Mouse (Mus musculus) layer of hippocampus, adult 8-10 months (tissue): ENCODE data around the gene Jsrp1. TPM values are rescaled to one million over a fixed set of nuclear protein-coding genes. Genes with fewer than 3 reads are reported as not detected.

ENCODE experiments used
- DNase-seq, 2 experiments: peaks; one replicate each; pipeline ENCODE4 v3.0.0; 2022; ENCODE audit warnings: low spot score in 2 of 2
- microRNA-seq, 2 experiments: library from miRNA; unstranded; fragments of <30 nt; microRNA quantifications; one replicate each; pipeline ENCODE4 v1.2.0; 2022
- total RNA-seq, 4 experiments: library from RNA; stranded (reverse); gene quantifications; 2 replicates each; pipeline ENCODE4 v1.2.4; 2022

Gene Jsrp1
- total RNA-seq, 4 experiments from 2014 or later = 0.91 to 4.7 (median 2.7) TPM

DNA sequence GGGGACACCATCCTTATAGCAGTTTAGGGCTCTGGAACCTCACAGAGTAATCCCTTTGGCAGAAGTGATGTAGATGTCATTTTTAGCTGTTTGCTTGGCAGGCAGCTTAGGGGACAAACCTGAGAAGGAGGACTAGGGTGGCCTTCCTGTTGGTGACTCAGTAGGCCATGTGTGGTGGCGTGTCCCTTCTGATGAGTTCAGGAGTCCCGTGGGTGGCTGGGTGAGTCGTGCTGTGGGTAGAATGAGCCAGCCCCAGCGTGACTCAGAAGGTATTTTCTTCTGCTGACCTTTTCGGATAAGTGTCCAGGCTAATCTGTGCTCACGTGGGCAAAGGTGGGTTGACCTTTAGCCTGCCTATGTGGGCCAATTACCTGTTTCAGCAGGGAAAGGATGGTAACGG is 54.6 kb downstream of the Jsrp1 start:
- no peak for DNase-seq

Small RNA genes within 50 kb of the gene (microRNA-seq; reads per million reads assigned to microRNA genes)
- gene Mir1982 = 2.6 to 4.5 reads per million in 2 experiments

Other genes with a start within 250 kb of the Jsrp1 start
- gene Klf16, start 236.2 kb downstream of the Jsrp1 start, total RNA-seq = 10 to 100 TPM; 47.5 to 51.9 (median 49.3) TPM
- 100 to 1,000 TPM; 144 to 155 (median 147) TPM for gene Abhd17a, start 223.2 kb downstream of the Jsrp1 start, total RNA-seq
- 10 to 100 TPM; 39.3 to 58.6 (median 42.8) TPM for gene Scamp4, start 210.6 kb downstream of the Jsrp1 start, total RNA-seq
- gene Adat3, start 210.6 kb downstream of the Jsrp1 start, total RNA-seq = 1 to 10 TPM; 2.0 to 5.0 (median 3.0) TPM
- gene Gm49322, start 207.5 kb downstream of the Jsrp1 start, total RNA-seq = 1 to 10 TPM; 3.0 to 5.4 (median 3.7) TPM
- gene Csnk1g2, start 190.7 kb downstream of the Jsrp1 start, total RNA-seq = 100 to 1,000 TPM; 190 to 230 (median 201) TPM
- 100 to 1,000 TPM in 2 of 4 experiments, 10 to 100 TPM in 2; 92.1 to 103 (median 97.9) TPM for gene Btbd2, start 156.4 kb downstream of the Jsrp1 start, total RNA-seq
- gene Mknk2, start 135.4 kb downstream of the Jsrp1 start, total RNA-seq = 10 to 100 TPM; 41.9 to 50.0 (median 45.1) TPM
- 10 to 100 TPM; 13.8 to 18.0 (median 15.0) TPM for gene Mob3a, start 111.5 kb downstream of the Jsrp1 start, total RNA-seq
- 10 to 100 TPM; 56.6 to 73.2 (median 69.8) TPM for gene Izumo4, start 111.3 kb downstream of the Jsrp1 start, total RNA-seq
- gene Ap3d1, start 71.2 kb downstream of the Jsrp1 start, total RNA-seq = 100 to 1,000 TPM; 136 to 163 (median 147) TPM
- gene Dot1l, start 58.3 kb downstream of the Jsrp1 start, total RNA-seq = 10 to 100 TPM; 43.7 to 56.4 (median 51.3) TPM
- gene Sf3a2, start 15.3 kb downstream of the Jsrp1 start, total RNA-seq = 10 to 100 TPM; 43.3 to 60.0 (median 50.2) TPM
- 10 to 100 TPM; 61.4 to 75.8 (median 70.7) TPM for gene Plekhj1, start 14.9 kb downstream of the Jsrp1 start, total RNA-seq
- 1 to 10 TPM; 2.4 to 4.0 (median 3.0) TPM for gene Amh, start 8.3 kb downstream of the Jsrp1 start, total RNA-seq
- gene Oaz1, start 13.2 kb upstream of the Jsrp1 start, total RNA-seq = 100 to 1,000 TPM; 475 to 520 (median 506) TPM
- gene Lingo3, start 30.5 kb upstream of the Jsrp1 start, total RNA-seq = 10 to 100 TPM; 33.4 to 44.0 (median 40.3) TPM
- 10 to 100 TPM; 42.1 to 61.3 (median 57.5) TPM for gene Lsm7, start 41.7 kb upstream of the Jsrp1 start, total RNA-seq
- 10 to 100 TPM; 53.9 to 68.2 (median 59.3) TPM for gene Sppl2b, start 41.8 kb upstream of the Jsrp1 start, total RNA-seq
- gene Tmprss9, start 58.4 kb upstream of the Jsrp1 start, total RNA-seq = under 1 TPM; 0.35 to 0.66 (median 0.46) TPM
- gene Timm13, start 87.5 kb upstream of the Jsrp1 start, total RNA-seq = 100 to 1,000 TPM; 112 to 139 (median 124) TPM
- 10 to 100 TPM; 17.2 to 22.9 (median 19.9) TPM for gene Lmnb2, start 104.7 kb upstream of the Jsrp1 start, total RNA-seq
- 10 to 100 TPM; 17.4 to 22.9 (median 20.2) TPM for gene Gadd45b, start 116.6 kb upstream of the Jsrp1 start, total RNA-seq
- gene Gng7, start 201.4 kb upstream of the Jsrp1 start, total RNA-seq = 100 to 1,000 TPM; 130 to 139 (median 135) TPM
- 10 to 100 TPM; 88.3 to 96.9 (median 90.2) TPM for gene Diras1, start 212.2 kb upstream of the Jsrp1 start, total RNA-seq
- 10 to 100 TPM; 55.5 to 60.8 (median 60.0) TPM for gene Slc39a3, start 223.9 kb upstream of the Jsrp1 start, total RNA-seq
- 100 to 1,000 TPM; 165 to 175 (median 172) TPM for gene Sgta, start 246.7 kb upstream of the Jsrp1 start, total RNA-seq